Mouse (Mus musculus) heart, postnatal 10 days (tissue): ENCODE results near the gene Zpld1. TPM values are rescaled to one million over a fixed set of nuclear protein-coding genes. Genes with fewer than 3 reads are reported as not detected.
A peak's percentile ranks its signal among the peaks of the same experiment; 100 is the strongest.

Experiments used
- DNase-seq, 2 experiments: peaks; one replicate each; pipeline ENCODE4 v3.0.0; 2021
- intact Hi-C: fragments of 180-260 bp; cut with DNase I; formaldehyde crosslinking; loops from one replicate; pipeline ENCODE4 v1.15.1; 2025
- total RNA-seq, 2 experiments: library from RNA; stranded (reverse); gene quantifications; 2 replicates each; pipeline ENCODE4 v1.2.3; 2021

Gene Zpld1
- not detected for total RNA-seq

DNA sequence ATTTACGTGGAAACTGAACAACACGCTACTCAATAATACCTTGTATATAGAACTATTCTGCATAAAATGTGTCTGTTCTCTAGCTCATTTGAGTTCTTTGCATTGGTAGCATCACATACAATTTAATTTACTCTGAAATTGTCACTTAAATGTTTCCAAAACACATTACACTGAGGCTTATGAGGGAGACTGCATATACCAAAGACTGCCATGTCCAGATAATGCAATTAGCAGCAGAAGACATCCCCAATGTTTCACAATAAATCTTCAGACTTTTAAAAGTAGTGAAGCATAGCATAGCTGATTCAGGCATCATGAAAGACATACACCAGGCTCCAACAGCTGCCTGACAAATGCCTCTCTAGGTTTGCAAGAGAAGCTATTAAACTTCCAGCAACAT is at the start of gene Zpld1:
Gene Zpld1, minus strand, starts transcription at position 101 of the 400 bp plus-strand sequence.
- intact Hi-C loops: no loop called here
- DNase-seq: no peak

DNA sequence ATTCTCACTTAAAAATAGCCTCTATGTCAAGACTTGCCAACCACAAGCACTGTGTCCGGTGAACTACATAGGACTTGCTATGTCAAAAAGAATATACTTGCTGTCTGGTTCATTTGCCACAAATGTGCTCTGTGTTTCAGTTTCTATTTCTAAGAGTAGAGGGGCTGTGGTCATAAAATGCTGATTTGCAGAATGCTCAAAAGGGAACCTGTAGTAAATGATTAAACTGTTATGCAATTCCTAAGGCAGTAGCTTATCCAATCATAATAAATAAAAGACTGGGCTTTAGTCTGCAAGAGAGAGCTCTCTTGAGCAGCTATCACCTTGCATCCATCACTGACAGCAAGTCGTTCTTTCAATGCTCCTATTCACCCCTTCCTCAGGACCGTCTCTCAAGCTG is 47.9 kb upstream of the Zpld1 start:
- intact Hi-C loops: no loop called here
- DNase-seq: no peak

DNA sequence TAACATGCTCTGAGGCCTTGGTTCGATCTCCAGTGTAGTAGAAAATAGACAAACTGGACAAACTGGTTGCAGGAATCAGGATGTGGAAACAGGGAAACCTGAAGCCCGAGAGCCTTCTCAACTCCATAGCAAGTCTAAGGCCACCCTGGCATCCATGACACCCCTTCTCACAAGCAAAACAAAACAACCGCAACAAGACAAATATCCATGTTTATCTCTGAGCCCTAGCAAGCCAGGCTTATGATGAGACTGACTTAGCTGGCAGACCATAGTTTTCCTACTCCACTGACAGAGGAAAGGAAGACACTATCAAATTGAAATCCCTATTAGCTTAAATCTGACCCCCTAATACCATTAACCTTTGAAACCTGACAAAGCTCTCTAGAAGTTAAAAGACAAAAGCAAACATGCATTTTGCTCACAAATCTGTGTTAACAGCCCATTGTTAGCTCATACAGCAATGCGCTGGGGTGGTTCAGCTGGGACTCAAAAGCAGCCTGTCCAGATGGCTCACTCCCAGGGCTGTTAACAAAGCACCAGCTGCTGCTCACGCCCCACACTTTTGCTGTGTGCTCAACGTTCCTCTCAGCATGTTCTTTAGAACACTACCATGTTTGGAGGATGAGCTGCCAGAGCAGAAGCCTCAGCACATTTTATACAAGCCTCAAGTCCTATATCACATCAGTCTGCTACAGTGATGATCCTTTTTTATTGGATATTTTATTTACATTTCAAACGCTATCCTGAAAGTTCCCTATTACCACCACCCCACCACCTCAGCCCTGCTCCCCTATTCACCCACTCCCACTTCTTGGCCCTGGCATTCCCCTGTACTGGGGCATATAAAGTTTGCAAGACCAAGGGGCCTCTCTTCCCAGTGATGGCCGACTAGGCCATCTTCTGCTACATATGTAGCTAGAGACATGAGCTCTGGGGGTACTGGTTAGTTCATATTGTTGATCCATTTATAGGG is 24.0 kb upstream of the Zpld1 start:
- intact Hi-C loops: no loop called here
- peak; percentile 12 to 29 for DNase-seq

DNA sequence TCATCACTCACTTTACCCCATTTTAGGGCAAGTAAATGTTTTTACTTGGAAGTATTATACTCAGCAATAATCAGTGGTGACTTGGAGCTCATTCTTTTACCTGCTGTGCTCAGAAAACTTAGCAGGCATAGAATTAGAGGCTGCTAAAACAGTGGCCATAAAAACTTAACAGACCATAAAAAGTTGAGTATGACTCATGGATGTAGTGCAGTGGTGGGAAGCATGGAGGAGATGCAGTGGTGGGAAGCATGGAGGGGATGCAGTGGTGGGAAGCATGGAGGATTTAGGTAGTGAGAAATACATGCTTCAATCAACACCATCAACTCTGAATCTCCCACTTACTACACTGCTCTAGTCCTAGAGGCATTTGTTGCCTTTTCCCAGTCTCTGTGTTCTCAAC is 19.2 kb upstream of the Zpld1 start:
- DNase-seq: no peak
- intact Hi-C loops: no loop called here

DNA sequence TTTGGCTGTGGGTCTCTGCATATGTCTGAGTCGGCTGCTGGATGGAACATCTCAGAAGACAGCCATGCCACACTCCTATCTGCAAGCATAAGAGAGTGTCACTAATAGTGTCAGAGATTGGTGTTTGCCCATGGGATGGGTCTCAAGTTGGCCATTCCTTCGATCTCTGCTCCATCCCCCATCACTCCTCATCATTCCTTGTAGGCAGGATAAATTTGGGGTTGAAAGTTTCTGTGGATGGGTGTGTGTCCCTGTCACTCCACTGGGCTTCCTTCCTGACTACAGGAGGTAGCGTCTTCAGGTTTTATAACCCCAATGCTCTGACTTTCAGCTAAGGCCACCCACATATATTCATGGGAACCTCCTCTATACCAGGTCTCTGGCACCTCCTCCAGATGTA is 14.3 kb upstream of the Zpld1 start:
- DNase-seq: no peak
- intact Hi-C loops: no loop called here

DNA sequence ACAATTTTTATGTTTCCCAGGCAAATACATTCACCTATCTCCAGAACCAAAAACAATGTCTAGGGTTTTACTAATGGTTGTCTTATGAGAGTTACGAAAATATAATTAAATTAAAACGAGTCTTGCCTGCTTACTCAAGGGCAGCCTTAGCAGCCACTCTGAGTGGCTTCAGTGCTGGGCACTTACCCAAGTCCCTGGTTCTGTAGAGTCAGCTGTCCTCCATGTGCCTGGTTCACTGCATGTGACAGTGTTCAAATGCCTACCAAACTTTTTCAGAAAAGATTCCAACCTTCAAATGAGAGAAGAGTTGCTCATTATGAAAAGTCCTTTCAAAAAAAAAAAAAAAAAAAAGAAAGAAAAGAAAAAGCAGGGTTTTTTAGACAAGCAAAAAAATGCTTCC is 15.1 kb downstream of the Zpld1 start:
- intact Hi-C loops: no loop called here

DNA sequence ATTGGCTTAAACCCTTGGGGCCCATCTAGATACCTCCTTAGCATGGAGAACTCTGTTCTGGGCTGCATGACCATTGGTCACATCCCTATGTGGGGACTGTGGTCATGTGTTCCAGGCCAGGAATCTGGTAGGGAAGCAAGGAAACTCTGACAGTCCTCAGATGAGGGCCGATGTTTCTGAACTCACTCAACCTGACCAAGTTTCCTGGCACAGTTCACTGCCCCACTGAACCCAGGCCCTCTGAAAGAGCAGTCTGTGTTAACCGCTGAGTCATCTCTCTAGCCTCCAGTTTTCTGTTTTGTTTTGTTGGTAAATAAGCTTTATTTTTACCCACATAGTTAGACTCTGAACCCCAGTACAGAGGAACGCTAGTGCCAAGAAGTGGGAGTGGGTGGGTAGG is 20.3 kb downstream of the Zpld1 start:
- intact Hi-C loops: no loop called here
- DNase-seq: no peak

More for the DNA sequence above, 15.1 kb downstream of the Zpld1 start:
- no peak for DNase-seq

DNA sequence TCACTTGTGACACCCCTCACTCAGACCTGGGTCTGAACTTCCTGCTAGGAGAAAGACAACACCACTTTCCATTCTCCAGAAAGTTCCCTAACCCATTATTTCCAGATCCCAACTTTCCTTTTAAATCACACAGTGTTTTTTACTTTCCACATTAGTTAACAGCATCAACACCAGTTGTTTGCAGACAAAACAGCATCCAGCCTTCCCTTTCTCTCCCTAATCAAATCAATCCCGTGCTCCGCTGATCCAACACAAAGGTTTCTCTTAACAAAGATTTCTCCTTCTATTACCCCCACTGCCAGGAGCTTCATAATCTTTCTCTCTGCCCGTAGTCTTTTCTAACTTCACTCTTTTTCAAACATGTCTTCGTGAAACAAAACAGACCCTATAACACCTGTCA is 32.5 kb downstream of the Zpld1 start:
- DNase-seq: no peak
- intact Hi-C loops: no loop called here

DNA sequence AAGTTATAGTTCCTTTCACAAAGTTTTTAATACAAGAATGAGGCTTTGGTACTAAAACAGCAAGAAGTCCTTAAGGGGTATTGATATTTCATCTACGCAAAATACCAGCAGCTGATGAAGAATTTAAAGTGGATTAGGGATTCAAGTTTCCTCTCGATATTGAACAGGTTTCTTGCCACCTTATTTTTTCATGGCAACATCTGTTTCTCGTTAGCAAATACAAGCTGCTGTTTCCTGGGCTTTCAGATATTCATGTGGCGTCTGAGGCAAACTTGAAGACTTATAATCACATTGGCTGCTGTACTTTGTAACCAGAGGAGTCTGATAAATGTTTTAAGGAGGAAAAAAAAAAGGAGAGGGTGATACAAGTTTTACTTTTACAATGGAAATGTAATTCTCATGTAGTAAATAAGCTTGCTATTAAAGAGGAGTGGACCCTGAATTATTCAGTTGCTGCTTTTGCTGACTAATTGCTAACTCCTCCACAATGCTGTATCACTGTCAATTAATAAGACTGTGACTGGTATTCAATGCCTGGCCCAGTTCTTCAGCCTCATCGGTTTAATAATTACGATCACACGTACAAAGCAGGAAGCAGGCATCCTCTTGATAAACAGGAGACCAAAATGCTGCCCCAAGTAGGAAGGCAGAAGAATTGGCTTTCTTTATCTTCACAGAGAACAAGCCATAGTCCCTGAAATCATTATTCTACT is 36.8 kb downstream of the Zpld1 start:
- DNase-seq: no peak
- intact Hi-C loops: no loop called here

DNA sequence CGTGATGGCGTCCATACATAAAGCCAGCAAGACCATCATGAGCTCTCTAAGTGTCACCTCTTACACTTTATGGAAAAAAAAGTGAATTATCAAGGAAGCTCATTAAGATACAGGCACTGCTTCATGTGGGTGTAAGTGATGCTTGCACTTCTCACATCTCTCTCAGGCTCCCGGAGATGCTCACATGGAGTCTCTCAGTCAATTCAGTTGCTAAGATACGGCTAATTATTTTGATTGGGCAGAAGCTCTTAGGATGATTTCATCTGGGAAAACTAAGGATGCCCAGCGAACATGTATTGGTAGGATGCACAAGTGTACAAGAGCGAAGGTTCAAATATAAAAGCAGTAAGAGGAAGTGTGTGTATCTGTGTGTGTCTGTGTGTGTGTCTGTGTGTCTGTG is 38.1 kb downstream of the Zpld1 start:
- no peak for DNase-seq
- intact Hi-C loops: no loop called here

DNA sequence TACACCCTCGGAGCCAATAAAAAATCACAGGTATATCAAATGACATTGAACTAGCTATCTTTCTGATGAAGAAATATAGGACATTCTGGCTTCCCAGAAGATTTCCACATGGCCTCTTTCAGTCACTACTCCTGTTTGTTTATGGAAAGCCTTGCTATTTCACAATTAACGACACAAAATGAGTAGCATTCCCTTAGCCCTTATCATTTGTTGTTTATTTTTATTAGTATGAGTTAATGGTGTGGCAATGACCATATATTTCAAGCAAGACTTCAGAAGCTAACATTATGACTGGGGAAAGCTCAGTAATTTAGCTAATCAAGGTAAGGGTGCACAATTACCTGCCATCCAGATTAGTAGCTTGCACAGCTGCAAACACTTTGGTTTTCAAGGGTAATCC is 56.8 kb downstream of the Zpld1 start:
- intact Hi-C loops: no loop called here
- no peak for DNase-seq

DNA sequence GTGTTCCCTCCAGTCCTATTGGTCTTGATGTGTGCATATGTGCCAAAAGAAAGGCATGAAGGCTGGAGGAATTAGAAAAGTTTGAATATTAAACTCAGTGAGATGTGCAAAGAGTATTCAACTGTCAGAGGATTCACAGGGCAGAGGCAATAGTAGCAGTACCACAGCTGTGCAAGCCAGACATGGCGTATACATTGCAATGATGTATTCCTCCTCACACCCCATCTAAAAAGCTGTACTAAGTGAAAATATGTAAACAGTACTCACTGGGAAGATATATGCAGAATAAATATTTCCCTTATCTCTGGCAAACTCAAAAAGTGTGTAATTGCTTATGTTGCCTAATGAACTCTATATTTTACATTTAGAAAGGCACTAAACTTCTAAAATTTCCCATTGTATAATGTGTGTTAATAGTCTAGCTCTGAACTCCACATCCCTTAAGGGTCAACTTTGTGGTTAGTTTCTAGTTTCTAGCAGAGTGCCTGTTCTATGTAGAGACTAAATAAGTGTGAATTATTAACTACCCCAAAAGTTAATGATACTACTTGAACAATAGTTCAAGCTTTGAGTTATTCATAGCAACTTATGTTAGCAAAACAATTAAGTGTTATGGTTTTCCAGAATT is 68.7 kb downstream of the Zpld1 start:
- intact Hi-C loops: no loop called here
- no peak for DNase-seq

DNA sequence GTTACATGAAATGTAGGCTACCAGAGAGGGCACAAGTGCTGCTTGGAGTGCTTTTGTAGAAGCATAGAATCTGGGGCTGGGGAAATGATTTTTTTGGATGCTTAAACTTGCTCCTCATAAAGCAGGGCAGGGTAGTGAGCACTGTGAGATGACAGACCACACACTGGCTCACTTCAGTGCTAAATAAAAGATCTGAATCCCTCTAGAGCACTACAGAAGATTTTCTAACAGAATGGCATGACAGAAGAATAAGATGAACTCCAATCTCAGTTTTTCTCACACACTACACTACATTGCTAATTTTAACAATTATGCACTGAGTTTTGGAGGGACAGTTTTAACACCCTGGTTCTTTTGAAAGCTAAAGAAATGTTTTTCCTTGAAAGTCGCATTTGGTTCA is 93.8 kb downstream of the Zpld1 start:
- no peak for DNase-seq
- intact Hi-C loops: no loop called here

DNA sequence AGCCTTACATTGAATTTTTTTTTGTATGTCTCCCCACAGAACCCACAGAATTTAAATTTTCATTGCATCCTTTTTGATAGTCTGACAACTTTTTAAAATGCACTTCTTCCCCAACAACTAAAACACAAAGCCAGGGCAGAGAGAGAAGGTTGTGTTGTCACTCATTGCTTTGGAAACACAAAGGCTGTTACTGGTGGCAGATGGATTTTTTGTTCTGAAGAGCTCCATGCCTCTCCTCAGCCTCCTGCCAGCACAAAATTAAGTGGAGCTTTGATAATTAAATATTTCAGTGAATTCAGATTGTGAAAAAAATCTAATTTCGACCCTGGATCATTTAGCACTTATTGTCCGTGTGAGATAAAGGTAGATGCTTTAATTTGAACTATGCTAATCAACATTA is 107.4 kb downstream of the Zpld1 start:
- no peak for DNase-seq
- intact Hi-C loops: no loop called here

DNA sequence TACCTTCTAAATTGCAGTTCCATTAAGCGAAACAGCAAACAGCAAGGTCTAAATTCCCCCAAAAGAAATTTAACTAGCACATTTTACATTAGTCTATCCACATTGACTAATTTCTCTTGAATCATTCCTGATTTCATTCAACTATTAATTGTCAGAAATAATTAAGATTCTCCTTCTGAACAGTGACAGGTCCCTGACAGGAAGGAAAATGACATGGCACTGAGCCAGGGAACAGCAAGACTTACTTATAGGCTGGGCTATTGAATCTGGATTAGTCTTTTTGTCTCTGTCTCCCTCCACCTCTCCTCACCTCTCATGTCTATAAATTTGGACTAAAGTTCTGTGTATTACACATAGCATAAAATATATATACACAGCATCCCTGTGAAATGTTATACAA is 112.4 kb downstream of the Zpld1 start:
- intact Hi-C loops: no loop called here
- no peak for DNase-seq
